Mouse (Mus musculus) E14TG2a.4 (cell line): Measurements from ENCODE around the gene Acox1.

Experiments
- H3K27me3 ChIP-seq: 2 replicates; pipeline ENCODE4 v1.6.1; 2014; ENCODE audit warnings: low read length, control low read depth; ENCODE audit not compliant: insufficient read depth
- H3K36me3 ChIP-seq: 2 replicates; pipeline ENCODE4 v1.6.1; 2014; ENCODE audit warnings: low read length, control low read depth; ENCODE audit not compliant: insufficient read depth
- H3K4me1 ChIP-seq: replicated peaks from 2 replicates; pipeline ENCODE4 v1.6.1; 2014; ENCODE audit warnings: low read depth, low read length, control low read depth
- H3K4me3 ChIP-seq: replicated peaks from 2 replicates; pipeline ENCODE4 v1.5.1; 2014; ENCODE audit warnings: mild to moderate bottlenecking, low read length
- H3K9me3 ChIP-seq: 2 replicates; pipeline ENCODE4 v1.6.1; 2014; ENCODE audit warnings: low read length, control low read depth
- CTCF ChIP-seq: conservative IDR thresholded peaks from 2 replicates; pipeline ENCODE4 v1.5.1; 2014; ENCODE audit warnings: low read length
- NANOG ChIP-seq: IDR thresholded peaks from 2 replicates; pipeline ENCODE4 v1.6.1; 2014; ENCODE audit warnings: borderline replicate concordance, low read length, mixed read lengths
- POU5F1 ChIP-seq: IDR thresholded peaks from 2 replicates; pipeline ENCODE4 v1.6.1; 2014; ENCODE audit warnings: low read length, borderline replicate concordance

Acox1 gene

DNA sequence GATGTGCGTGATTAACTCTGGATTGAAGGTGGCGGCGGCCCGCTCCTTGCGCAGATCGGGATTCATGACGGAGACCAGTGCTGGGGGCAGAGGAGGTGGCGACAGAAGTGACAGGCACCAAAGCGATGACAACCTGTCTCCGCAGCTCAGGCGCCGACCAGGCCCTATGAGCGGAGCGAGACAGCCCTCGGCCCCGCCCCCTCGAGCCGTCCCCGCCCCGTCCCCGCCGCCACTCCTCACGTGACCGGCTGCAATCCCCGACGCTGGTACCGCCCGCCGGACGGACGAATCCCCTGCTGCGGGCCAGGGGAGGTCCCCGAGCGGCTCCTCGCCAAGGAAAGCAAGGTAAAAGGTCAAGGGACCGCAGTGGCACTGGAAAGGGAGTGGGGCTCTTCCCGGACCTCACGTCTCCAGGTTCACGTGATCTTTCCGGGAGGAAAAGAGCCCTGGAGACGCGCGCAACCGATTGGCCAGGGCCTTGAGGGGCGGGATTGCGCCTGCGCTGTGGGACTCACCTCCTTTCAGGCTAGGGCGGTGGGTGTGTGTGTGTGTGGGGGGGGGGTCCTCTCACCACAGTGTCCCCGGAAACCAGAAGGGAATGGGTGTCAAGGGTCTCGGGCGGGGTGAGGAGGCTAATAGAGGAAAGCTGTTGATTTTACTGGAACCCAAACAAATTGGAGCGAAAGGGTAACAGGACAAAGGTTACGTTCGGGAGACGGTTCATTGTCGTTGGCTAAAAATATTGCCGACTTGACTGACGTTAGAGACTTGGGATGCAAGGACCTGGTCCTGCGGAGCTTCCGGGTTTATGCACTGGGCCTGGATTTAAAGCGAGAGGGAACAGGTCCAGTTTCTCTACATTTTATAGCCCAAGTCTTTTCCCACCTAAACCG lies at the start of gene Acox1, which contains the start of gene Ten1:
Gene Acox1, minus strand, starts transcription at position 407 of the 893 bp plus-strand sequence.
Gene Ten1, plus strand, starts transcription at position 217 of the 893 bp plus-strand sequence.
- H3K36me3 ChIP-seq, result peaks cover 14% of the 10 kb centered on the region
- no peaks in the 10 kb centered on the region for H3K9me3 ChIP-seq
- peaks cover 24% of the 10 kb centered on the region for H3K4me1 ChIP-seq
- H3K4me3 ChIP-seq, result peak within 1 kb of the TSS; percentile 89
- no peaks in the 10 kb centered on the region for H3K27me3 ChIP-seq
- TF ChIP-seq NANOG (no peak), POU5F1 (no peak), CTCF (no peak)

DNA sequence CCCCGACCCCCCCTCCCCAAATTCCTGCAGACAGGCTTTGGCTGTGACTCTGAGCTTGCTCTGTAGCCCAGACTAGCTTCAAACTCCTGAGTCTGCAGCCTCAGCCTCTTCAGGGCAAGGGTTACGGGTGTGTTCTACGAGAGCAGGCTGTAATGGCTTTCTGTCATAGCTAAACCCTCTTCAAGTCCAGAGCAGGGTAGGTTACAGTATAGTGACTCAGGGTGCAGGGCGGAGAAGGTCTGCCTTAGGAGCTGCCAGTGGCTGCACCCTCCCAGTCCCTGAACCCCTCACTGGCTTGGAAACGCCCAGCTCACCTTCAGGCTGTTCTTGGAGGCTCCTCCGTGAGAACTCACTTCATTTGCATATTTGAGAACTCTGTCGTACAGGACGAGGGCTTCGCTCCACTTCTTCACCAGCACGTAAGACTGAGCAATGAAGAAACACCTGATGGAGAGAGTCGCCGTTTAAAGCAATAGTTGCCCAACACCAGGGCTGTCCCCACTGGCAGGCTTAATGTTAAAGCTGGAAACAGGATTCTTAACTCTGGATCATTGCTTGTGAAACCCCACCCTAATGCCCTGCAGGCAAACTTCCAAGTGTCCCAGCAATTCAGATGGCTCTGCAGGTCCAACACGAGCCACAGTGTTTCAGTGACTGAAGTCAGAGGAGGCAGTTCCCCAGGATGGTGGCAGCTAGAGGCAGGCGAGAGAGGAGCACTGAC lies 48.8 kb upstream of the Acox1 start:
- Histone ChIP-seq H3K4me3 (no peak overlapping the region), H3K9me3 (no peaks in the 10 kb centered on the region), H3K27me3 (no peaks in the 10 kb centered on the region), H3K36me3 (peaks cover 98% of the 10 kb centered on the region), H3K4me1 (peaks cover 51% of the 10 kb centered on the region)
- TF ChIP-seq NANOG (no peak), CTCF (no peak), POU5F1 (no peak)

DNA sequence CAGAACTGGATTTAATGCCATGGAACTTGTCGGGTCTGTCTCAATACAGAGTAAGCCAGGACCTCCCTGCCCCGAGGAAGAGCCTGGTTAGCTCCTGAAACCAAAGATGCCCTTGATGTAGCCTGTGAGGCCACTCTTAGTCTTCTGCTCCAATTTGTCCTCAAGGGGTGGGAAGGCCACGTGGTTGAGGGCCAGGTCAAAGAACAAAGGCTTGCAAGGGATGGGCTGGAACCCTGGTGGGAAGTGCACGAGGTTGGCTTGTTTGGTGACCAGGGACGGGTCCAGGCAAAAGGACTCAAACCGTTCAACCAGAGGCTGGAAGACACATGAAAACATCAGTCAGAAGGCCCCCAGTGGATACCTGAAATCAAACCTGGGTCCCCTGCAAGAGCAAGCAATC lies 46.8 kb upstream of the Acox1 start:
- TF ChIP-seq NANOG, result no peak
- TF ChIP-seq CTCF, result no peak
- TF ChIP-seq POU5F1, result no peak
- peaks cover 78% of the 10 kb centered on the region for H3K36me3 ChIP-seq
- no peaks in the 10 kb centered on the region for H3K27me3 ChIP-seq
- H3K9me3 ChIP-seq, result no peaks in the 10 kb centered on the region
- 0 out of 2 replicates have a peak overlapping the region, but pooled peaks have one; percentile 3 for H3K4me3 ChIP-seq
- peaks cover 63% of the 10 kb centered on the region for H3K4me1 ChIP-seq

DNA sequence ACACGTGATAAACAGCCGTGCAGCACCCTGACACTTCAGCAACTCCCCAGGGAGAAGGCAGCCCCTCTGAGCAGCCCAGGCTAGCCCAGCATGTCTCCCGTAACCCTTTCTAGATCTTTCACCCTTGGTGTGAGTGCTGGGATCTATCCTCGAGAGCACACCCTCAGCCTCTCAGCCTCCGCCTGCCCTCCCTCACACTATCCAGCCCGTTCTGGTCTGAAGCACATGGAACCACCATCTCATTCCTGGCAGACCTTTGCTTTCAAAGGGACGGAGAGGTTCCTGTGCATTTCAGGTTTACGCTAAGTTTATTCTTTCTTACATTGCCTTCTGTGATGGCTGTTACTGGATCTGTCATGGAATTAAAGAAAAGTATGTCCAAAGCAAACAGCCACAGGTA lies 45.7 kb upstream of the Acox1 start:
- no peaks in the 10 kb centered on the region for H3K27me3 ChIP-seq
- peaks cover 66% of the 10 kb centered on the region for H3K4me1 ChIP-seq
- H3K9me3 ChIP-seq, result no peaks in the 10 kb centered on the region
- TF ChIP-seq POU5F1 (no peak), CTCF (no peak), NANOG (no peak)
- no peak overlapping the region for H3K4me3 ChIP-seq
- H3K36me3 ChIP-seq, result peaks cover 68% of the 10 kb centered on the region

DNA sequence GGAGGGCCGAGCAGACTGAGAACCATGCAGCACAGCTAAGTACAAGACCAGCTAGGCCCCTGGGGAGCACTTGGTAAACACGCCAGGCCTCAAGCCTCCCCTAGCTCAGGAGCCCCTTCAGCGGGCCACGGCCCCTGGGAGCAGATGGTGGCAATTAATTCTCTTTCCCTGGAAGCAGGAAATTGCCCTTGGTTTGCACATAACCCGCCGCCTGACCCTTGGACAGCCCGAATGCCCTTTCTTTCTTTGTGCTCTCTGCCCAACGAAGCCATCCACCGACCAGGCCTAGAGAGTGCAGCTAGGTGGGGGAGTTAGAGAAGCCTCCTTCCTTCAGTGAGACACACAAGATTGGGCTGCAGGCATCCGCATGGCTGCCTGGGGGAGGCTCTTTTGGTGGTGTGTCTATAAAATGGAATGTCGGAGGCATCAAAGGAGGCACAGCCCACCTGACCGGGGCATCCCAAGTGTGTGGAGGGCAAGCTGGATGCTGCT lies 42.9 kb upstream of the Acox1 start:
- Histone ChIP-seq H3K36me3 (peaks cover 40% of the 10 kb centered on the region), H3K4me3 (peak overlapping the region; percentile 49), H3K27me3 (peaks cover 21% of the 10 kb centered on the region), H3K9me3 (no peaks in the 10 kb centered on the region), H3K4me1 (peaks cover 58% of the 10 kb centered on the region)
- TF ChIP-seq NANOG (no peak), CTCF (no peak), POU5F1 (no peak)

DNA sequence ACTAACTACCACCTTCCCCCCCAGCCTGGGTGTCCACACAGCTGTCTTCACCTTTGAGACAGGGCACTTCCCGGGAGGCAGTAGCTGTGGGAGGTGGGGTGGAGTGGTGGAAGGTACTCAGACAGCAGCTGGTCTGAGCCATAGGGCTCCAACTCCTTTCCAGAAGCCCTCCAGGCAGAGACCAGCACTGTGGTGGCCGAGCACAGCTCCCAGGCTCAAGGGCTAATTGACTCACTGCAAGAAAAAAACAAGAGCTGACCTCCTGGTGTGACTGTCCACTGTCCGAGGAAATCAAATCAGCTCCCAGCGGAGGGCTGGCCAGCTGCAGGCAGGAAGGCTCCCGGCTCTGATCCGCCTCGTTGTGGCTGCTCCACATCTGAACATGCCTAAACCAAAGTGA lies 41.0 kb upstream of the Acox1 start:
- H3K36me3 ChIP-seq, result peaks cover 20% of the 10 kb centered on the region
- H3K4me3 ChIP-seq, result no peak overlapping the region
- H3K9me3 ChIP-seq, result no peaks in the 10 kb centered on the region
- TF ChIP-seq NANOG, result no peak
- peaks cover 40% of the 10 kb centered on the region for H3K4me1 ChIP-seq
- H3K27me3 ChIP-seq, result peaks cover 37% of the 10 kb centered on the region

DNA sequence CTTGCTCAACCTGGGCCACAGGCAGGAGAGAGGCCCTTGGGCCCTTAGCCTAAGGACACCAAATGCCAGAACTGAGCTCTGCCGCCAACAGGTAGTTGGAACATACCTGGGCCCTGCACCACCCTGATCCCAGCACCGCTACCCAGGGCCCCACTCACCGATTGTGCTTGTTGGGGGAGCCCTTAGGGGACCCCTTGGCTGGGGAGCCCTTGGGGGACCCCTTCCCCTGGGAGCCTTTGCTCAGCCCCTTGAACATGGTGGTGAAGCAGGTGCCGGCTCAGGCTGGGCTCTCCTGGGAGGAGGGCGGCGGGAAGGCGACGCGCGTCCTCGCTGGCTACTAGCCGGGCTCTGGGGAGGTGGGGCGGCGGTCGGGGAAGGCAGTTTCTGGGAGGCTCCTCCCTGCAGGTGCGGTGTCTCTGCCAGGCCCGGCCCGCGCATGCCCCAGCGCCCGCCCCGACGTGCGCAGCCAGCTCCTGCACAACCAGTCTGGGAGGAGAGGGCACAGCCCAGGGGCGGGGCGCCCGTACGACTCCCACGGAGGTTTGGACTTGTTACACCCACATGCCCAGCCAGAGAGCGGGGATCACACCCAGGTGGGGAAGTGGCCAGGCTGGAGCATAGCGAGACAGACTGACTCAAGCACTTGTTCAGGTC lies 39.0 kb upstream of the Acox1 start, which contains the start of gene Evpl:
Gene Evpl, minus strand, starts transcription at position 336 of the 654 bp plus-strand sequence.
- Histone ChIP-seq H3K27me3 (peaks cover 57% of the 10 kb centered on the region), H3K4me1 (peaks cover 48% of the 10 kb centered on the region), H3K4me3 (peak within 1 kb of the TSS; percentile 71), H3K36me3 (0 out of 2 replicates have a peak, but pooled peaks cover 3% of the 10 kb centered on the region), H3K9me3 (no peaks in the 10 kb centered on the region)
- TF ChIP-seq CTCF, result no peak
- TF ChIP-seq POU5F1, result no peak
- no peak for TF ChIP-seq NANOG

DNA sequence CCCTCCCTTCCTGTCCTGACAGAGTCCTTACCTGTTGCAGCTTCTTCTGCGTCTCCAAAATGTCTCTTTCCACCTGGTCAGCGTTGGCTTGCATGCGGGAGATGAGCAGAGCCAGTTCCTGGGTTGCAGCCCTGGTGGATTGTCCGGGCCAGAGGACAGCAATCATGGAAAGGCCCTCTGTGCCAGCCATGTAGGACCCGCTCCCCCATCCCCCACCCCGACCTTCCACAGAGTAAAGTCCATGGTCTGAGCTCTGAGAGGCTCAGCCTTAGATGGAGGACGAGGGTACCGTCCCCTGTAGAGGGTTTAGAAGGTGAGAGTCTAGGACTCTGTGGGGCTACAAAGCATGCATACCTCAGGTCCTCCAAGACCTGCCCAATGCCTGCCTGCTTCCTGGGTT lies 36.1 kb upstream of the Acox1 start:
- Histone ChIP-seq H3K9me3 (no peaks in the 10 kb centered on the region), H3K4me3 (no peak overlapping the region), H3K4me1 (peaks cover 53% of the 10 kb centered on the region), H3K36me3 (no peaks in the 10 kb centered on the region), H3K27me3 (peaks cover 74% of the 10 kb centered on the region)
- TF ChIP-seq CTCF, result no peak
- TF ChIP-seq NANOG, result no peak
- no peak for TF ChIP-seq POU5F1
